Mouse (Mus musculus): ENCODE data around the gene Zdhhc8. TPM values are rescaled to one million over a fixed set of nuclear protein-coding genes. Genes with fewer than 3 reads are reported as not detected.

Gene Zdhhc8
- polyA plus RNA-seq, 1 experiment from 2014 or later: 9.3 TPM

- Histone ChIP-seq H3K9ac (ENCODE audit: low read length) (no peak overlapping the region), H3K4me3 (ENCODE audit: low read length) (no peak overlapping the region), H3K4me2 (ENCODE audit: low read depth, low read length) (no peak overlapping the region), H3K27me3 (ENCODE audit: control insufficient read depth, insufficient read depth, low read depth, low read length) (no peaks in the 10 kb centered on the region), H3K4me1 (replicated peaks; ENCODE audit: control insufficient read depth, insufficient read depth, low read length) (peaks cover 9% of the 10 kb centered on the region), H3K27ac (ENCODE audit: low read length) (no peak overlapping the region), H3K36me3 (ENCODE audit: control insufficient read depth, insufficient read depth, low read length) (peaks cover 22% of the 10 kb centered on the region), H3K9me3 (ENCODE audit: control insufficient read depth, low read length) (no peaks in the 10 kb centered on the region)
- 87% methylated on average over 6 of the region's 6 CpGs for WGBS
- no peak for ATAC-seq (ENCODE audit: low read depth)
Observed at GRCm38 (mm10) chr16:18220856-18221542, 13.9 kb downstream of the Zdhhc8 start.

GRCm38 (mm10) chr16:18220001-18220400 is 14.9 kb downstream of the Zdhhc8 start:
- no peak overlapping the region for H3K4me3 ChIP-seq (ENCODE audit: low read length)
- no peaks in the 10 kb centered on the region for H3K9me3 ChIP-seq (ENCODE audit: control insufficient read depth, low read length)
- no peaks in the 10 kb centered on the region for H3K27me3 ChIP-seq (ENCODE audit: control insufficient read depth, insufficient read depth, low read depth, low read length)
- H3K4me1 ChIP-seq (replicated peaks; ENCODE audit: control insufficient read depth, insufficient read depth, low read length): peaks cover 9% of the 10 kb centered on the region
- peaks cover 21% of the 10 kb centered on the region for H3K36me3 ChIP-seq (ENCODE audit: control insufficient read depth, insufficient read depth, low read length)
- H3K27ac ChIP-seq (ENCODE audit: low read length): peak overlapping the region; percentile 47; the same call in 1 of the 2 replicates
- no peak overlapping the region for H3K4me2 ChIP-seq (ENCODE audit: low read depth, low read length)
- H3K9ac ChIP-seq (ENCODE audit: low read length): peak overlapping the region; percentile 19; the same call in 1 of the 2 replicates
- 20% methylated on average over 8 of the region's 8 CpGs for WGBS
- ATAC-seq (ENCODE audit: low read depth): peak; percentile 71

GRCm38 (mm10) chr16:18218580-18218996 is 16.3 kb downstream of the Zdhhc8 start:
- Histone ChIP-seq H3K9ac (ENCODE audit: low read length) (no peak overlapping the region), H3K9me3 (ENCODE audit: control insufficient read depth, low read length) (no peaks in the 10 kb centered on the region), H3K4me1 (replicated peaks; ENCODE audit: control insufficient read depth, insufficient read depth, low read length) (peaks cover 9% of the 10 kb centered on the region), H3K4me3 (ENCODE audit: low read length) (no peak overlapping the region), H3K27ac (ENCODE audit: low read length) (no peak overlapping the region), H3K36me3 (ENCODE audit: control insufficient read depth, insufficient read depth, low read length) (peaks cover 9% of the 10 kb centered on the region), H3K4me2 (ENCODE audit: low read depth, low read length) (no peak overlapping the region), H3K27me3 (ENCODE audit: control insufficient read depth, insufficient read depth, low read depth, low read length) (no peaks in the 10 kb centered on the region)
- ATAC-seq (ENCODE audit: low read depth): no peak
- 66% methylated on average over 9 of the region's 9 CpGs for WGBS

GRCm38 (mm10) chr16:18217579-18217978 is 17.4 kb downstream of the Zdhhc8 start, which contains the start of gene Ccdc188:
TSS of gene Ccdc188 (plus strand) at chr16:18217879.
- H3K9ac ChIP-seq (ENCODE audit: low read length): no peak within 1 kb of the TSS
- H3K4me2 ChIP-seq (ENCODE audit: low read depth, low read length): no peak within 1 kb of the TSS
- ATAC-seq (ENCODE audit: low read depth): no peak
- no peak within 1 kb of the TSS for H3K4me3 ChIP-seq (ENCODE audit: low read length)
- H3K4me1 ChIP-seq (replicated peaks; ENCODE audit: control insufficient read depth, insufficient read depth, low read length): peaks cover 9% of the 10 kb centered on the region
- H3K27me3 ChIP-seq (ENCODE audit: control insufficient read depth, insufficient read depth, low read depth, low read length): no peaks in the 10 kb centered on the region
- H3K27ac ChIP-seq (ENCODE audit: low read length): no peak within 1 kb of the TSS
- no peaks in the 10 kb centered on the region for H3K9me3 ChIP-seq (ENCODE audit: control insufficient read depth, low read length)
- 88% methylated on average over 4 of the region's 4 CpGs for WGBS
- H3K36me3 ChIP-seq (ENCODE audit: control insufficient read depth, insufficient read depth, low read length): peaks cover under 1% of the 10 kb centered on the region; the same call in 1 of the 2 replicates

GRCm38 (mm10) chr16:18214858-18215257 is 20.1 kb downstream of the Zdhhc8 start:
- Histone ChIP-seq H3K27me3 (ENCODE audit: control insufficient read depth, insufficient read depth, low read depth, low read length) (no peaks in the 10 kb centered on the region; the same call in 1 of the 2 replicates), H3K27ac (ENCODE audit: low read length) (no peak overlapping the region), H3K9ac (ENCODE audit: low read length) (no peak overlapping the region), H3K4me1 (replicated peaks; ENCODE audit: control insufficient read depth, insufficient read depth, low read length) (peaks cover 3% of the 10 kb centered on the region), H3K36me3 (ENCODE audit: control insufficient read depth, insufficient read depth, low read length) (no peaks in the 10 kb centered on the region), H3K4me2 (ENCODE audit: low read depth, low read length) (no peak overlapping the region), H3K4me3 (ENCODE audit: low read length) (no peak overlapping the region), H3K9me3 (ENCODE audit: control insufficient read depth, low read length) (no peaks in the 10 kb centered on the region)
- ATAC-seq (ENCODE audit: low read depth): no peak
- WGBS: 63% methylated on average over 7 of the region's 7 CpGs

- no peaks in the 10 kb centered on the region for H3K36me3 ChIP-seq (ENCODE audit: control insufficient read depth, insufficient read depth, low read length)
- no peak overlapping the region for H3K4me2 ChIP-seq (ENCODE audit: low read depth, low read length)
- H3K27me3 ChIP-seq (ENCODE audit: control insufficient read depth, insufficient read depth, low read depth, low read length): no peaks in the 10 kb centered on the region; the same call in 1 of the 2 replicates
- no peaks in the 10 kb centered on the region for H3K9me3 ChIP-seq (ENCODE audit: control insufficient read depth, low read length)
- no peak overlapping the region for H3K9ac ChIP-seq (ENCODE audit: low read length)
- no peak overlapping the region for H3K27ac ChIP-seq (ENCODE audit: low read length)
- H3K4me1 ChIP-seq (replicated peaks; ENCODE audit: control insufficient read depth, insufficient read depth, low read length): no peaks in the 10 kb centered on the region; the same call in 1 of the 2 replicates
- no peak overlapping the region for H3K4me3 ChIP-seq (ENCODE audit: low read length)
- peak; percentile 8; the same call in 1 of the 2 replicates for ATAC-seq (ENCODE audit: low read depth)
- WGBS: 39% methylated on average over 6 of the region's 6 CpGs
Observed at GRCm38 (mm10) chr16:18213689-18214088, 21.2 kb downstream of the Zdhhc8 start.

- ATAC-seq (ENCODE audit: low read depth): peak; percentile 29; the same call in 1 of the 2 replicates
- H3K27ac ChIP-seq (ENCODE audit: low read length): no peak overlapping the region
- no peaks in the 10 kb centered on the region; the same call in 1 of the 2 replicates for H3K27me3 ChIP-seq (ENCODE audit: control insufficient read depth, insufficient read depth, low read depth, low read length)
- 45% methylated on average over 10 of the region's 10 CpGs for WGBS
- no peak overlapping the region for H3K4me3 ChIP-seq (ENCODE audit: low read length)
- H3K4me2 ChIP-seq (ENCODE audit: low read depth, low read length): no peak overlapping the region
- H3K9ac ChIP-seq (ENCODE audit: low read length): no peak overlapping the region
- H3K4me1 ChIP-seq (replicated peaks; ENCODE audit: control insufficient read depth, insufficient read depth, low read length): no peaks in the 10 kb centered on the region; the same call in 1 of the 2 replicates
- H3K9me3 ChIP-seq (ENCODE audit: control insufficient read depth, low read length): no peaks in the 10 kb centered on the region
- no peaks in the 10 kb centered on the region for H3K36me3 ChIP-seq (ENCODE audit: control insufficient read depth, insufficient read depth, low read length)
Observed at GRCm38 (mm10) chr16:18211417-18212171, 23.3 kb downstream of the Zdhhc8 start.

GRCm38 (mm10) chr16:18210701-18211416 is 24.1 kb downstream of the Zdhhc8 start:
- ATAC-seq (ENCODE audit: low read depth): peak; percentile 12; the same call in 1 of the 2 replicates
- H3K9ac ChIP-seq (ENCODE audit: low read length): no peak overlapping the region

More at GRCm38 (mm10) chr16:18210701-18211416, 24.1 kb downstream of the Zdhhc8 start:
- no peaks in the 10 kb centered on the region; the same call in 1 of the 2 replicates for H3K27me3 ChIP-seq (ENCODE audit: control insufficient read depth, insufficient read depth, low read depth, low read length)
- H3K36me3 ChIP-seq (ENCODE audit: control insufficient read depth, insufficient read depth, low read length): no peaks in the 10 kb centered on the region
- no peak overlapping the region for H3K4me2 ChIP-seq (ENCODE audit: low read depth, low read length)
- 16% methylated on average over 8 of the region's 8 CpGs for WGBS
- no peaks in the 10 kb centered on the region for H3K9me3 ChIP-seq (ENCODE audit: control insufficient read depth, low read length)
- H3K4me3 ChIP-seq (ENCODE audit: low read length): no peak overlapping the region
- no peaks in the 10 kb centered on the region; the same call in 1 of the 2 replicates for H3K4me1 ChIP-seq (replicated peaks; ENCODE audit: control insufficient read depth, insufficient read depth, low read length)
- H3K27ac ChIP-seq (ENCODE audit: low read length): no peak overlapping the region
